Mouse (Mus musculus): ENCODE data around the gene Kdm4c. TPM values are rescaled to one million over a fixed set of nuclear protein-coding genes. Genes with fewer than 3 reads are reported as not detected.
A peak's percentile ranks its signal among the peaks of the same experiment; 100 is the strongest.
"Not testable (repeated sequence)": the region's sequence is repeated elsewhere in the genome, so short reads cannot be mapped to it uniquely, and the experiment has no call there.

Gene Kdm4c
- total RNA-seq (2021) = 10 to 100 TPM; 22.2 to 22.3 TPM
- long read RNA-seq, experiment 1, full-length matches to known transcripts = 5 of 11 reads
- long read RNA-seq, experiment 1, partial matches to known transcripts = 3 of 11 reads
- long read RNA-seq, experiment 1, other reads (novel, unspliced or antisense) = 3 of 11 reads
- long read RNA-seq, experiment 2, full-length matches to known transcripts = 5 of 13 reads
- long read RNA-seq, experiment 2, partial matches to known transcripts = 0 of 13 reads
- long read RNA-seq, experiment 2, other reads (novel, unspliced or antisense) = 8 of 13 reads

DNA sequence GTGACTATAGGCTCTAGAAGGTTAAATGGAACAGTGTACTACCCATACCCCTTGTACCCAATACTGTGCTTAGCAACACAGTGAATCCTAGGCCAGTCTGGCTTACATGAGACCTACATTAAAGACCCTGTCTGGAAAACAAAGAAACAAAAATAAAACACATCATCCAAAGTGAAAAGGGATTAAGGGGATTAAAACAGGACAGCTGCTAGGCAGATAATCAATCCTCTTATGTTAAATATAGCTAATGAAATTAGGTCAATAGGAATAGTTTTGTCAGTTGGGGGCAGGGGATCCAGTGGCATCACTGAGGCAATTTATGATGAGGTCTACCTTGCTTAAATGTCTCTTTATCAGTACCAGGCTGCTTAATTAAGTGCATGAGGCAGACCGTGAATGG lies at the start of gene Kdm4c:
Kdm4c (plus strand) TSS at position 322 of the 400 bp plus-strand sequence.
- no peak for DNase-seq (ENCODE audit: low spot score in 2 of 2)

DNA sequence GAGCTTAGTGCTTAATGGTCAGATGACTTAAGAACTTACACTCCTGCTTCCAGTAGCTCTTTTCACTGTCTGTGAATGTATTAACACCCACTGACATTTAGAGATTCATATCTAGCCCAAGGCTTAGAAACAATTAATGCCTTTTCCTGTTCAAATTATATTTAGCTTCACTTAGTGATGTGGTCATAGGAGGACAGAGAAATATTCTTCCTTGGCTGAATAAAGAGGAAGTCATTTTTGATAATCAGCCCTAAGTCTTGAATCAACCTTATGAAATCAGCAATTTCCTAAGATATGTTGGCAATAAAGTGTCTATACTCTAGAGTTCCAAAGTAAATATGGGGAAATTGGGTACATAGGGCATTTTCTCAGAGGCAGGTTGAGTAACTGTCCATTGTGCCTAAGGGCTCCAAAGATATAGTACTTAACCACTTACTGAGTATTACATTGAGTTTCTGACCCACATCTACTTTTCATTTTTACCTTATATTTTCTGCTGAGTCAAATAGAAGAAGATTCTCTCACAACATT lies 41.0 kb upstream of the Kdm4c start:
- no peak for DNase-seq (ENCODE audit: low spot score in 2 of 2)

DNA sequence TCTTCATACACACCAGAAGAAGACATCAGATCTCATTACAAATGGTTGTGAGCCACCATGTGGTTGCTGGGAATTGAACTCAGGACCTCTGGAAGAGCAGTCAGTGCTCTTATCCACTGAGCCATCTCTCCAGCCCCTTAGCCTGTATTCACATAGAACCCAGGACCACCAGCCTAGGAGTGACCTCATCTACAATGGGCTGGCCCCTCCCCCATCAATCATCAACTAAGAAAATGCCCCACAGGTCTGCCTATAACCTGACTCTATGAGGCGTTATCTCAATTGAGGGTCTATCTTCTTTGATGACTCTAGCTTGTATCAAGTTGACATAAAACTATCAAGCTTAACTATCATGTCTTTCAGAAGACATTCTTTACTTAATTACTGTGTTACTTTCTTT lies 20.5 kb upstream of the Kdm4c start:
- not testable (repeated sequence) for DNase-seq (ENCODE audit: low spot score in 2 of 2)

DNA sequence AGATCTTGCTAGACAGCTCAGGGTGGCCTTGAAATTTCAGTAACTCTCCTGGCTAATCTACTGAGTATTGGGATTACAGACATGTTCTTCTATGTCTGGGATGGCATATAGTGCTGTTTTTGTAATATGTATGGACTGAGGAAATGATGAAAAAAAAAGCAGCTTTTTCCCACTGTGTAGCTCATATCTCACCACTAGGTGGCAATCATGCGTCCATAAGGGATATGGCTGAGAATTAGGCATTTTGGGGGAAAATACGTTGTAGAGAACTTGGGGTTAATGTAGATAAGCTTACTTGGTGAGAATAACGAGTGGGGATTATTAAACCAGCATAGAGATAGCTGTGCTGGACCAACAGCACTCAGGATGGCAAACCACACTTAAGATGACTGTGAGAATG lies 19.9 kb upstream of the Kdm4c start:
- DNase-seq (ENCODE audit: low spot score in 2 of 2) = peak in 1 of 2 experiments; percentile 6

DNA sequence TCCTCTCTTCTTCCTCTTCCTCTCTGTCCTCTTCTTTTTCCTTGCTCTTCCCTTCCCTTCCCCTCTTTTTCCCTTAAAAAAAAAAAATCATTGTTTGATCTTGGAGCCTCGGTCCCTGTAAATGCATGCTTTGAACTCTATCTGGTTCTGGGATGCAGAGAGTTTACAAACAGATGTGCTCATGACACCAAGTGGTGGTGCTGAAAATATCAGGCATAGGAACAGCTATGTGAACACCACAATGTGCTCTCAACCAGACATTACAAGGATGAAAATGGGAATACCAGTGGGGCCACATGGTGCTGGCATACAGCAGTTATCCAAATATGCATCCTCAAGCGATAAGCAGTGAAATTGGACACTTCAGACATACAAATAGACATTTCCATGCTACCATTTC lies 18.1 kb upstream of the Kdm4c start:
- no peak for DNase-seq (ENCODE audit: low spot score in 2 of 2)

DNA sequence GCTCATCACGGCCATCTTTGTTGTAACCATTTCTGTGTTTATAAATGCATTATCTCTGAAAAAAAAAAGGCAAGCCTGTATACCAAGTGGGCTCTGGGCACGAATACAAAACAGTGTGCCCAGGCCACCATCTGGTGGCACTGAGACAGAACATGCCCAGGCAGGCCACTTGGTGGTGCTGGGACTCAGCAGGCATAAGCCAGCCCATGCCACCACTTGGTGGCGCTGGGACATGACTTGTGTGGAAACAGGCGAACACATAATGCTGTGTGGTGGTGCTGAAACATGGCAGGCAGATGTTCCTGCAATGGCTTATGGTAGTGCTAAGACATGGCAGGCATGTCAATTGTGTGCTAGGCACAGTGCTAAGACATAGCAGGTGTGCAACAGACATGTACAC lies 11.3 kb upstream of the Kdm4c start:
- no peak for DNase-seq (ENCODE audit: low spot score in 2 of 2)

DNA sequence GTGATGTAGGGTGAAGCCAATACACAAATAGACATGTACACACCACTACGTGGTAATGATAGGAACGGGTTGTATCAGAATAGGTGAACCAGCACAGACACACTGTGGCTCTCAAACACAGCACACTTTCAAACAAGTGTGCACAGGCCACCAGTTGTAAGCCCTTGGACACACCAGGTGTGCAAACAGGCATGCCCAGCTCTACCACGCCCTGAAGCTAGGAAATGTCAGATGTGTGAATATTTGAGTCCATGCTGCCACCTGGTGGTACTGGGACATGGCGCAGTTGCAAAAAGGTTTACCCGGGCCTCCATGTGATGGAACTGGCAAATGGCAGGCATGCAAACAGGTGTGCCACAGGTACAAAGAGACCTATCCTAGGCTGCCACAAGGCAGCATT lies 10.9 kb upstream of the Kdm4c start:
- peak; percentile 51 to 59 for DNase-seq (ENCODE audit: low spot score in 2 of 2)

DNA sequence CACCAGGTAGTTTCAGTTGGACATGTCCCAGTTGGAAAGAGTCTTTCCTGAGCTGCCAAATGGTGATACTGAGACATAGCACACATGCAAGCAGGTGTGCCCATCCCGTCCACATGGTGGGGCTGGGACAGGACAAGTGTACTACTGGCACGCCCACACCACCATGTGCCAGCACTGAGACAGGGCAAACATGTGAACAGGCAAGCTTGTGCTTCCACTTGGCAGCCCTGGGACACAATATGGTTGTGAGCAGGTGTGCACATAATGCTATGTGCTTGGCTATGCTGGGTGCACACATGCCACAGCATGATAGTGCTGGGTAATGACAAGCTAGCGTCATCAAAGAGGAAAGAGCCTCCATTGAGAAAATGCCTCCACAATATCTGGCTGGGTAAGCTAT lies 8.8 kb upstream of the Kdm4c start:
- DNase-seq (ENCODE audit: low spot score in 2 of 2) = no peak

DNA sequence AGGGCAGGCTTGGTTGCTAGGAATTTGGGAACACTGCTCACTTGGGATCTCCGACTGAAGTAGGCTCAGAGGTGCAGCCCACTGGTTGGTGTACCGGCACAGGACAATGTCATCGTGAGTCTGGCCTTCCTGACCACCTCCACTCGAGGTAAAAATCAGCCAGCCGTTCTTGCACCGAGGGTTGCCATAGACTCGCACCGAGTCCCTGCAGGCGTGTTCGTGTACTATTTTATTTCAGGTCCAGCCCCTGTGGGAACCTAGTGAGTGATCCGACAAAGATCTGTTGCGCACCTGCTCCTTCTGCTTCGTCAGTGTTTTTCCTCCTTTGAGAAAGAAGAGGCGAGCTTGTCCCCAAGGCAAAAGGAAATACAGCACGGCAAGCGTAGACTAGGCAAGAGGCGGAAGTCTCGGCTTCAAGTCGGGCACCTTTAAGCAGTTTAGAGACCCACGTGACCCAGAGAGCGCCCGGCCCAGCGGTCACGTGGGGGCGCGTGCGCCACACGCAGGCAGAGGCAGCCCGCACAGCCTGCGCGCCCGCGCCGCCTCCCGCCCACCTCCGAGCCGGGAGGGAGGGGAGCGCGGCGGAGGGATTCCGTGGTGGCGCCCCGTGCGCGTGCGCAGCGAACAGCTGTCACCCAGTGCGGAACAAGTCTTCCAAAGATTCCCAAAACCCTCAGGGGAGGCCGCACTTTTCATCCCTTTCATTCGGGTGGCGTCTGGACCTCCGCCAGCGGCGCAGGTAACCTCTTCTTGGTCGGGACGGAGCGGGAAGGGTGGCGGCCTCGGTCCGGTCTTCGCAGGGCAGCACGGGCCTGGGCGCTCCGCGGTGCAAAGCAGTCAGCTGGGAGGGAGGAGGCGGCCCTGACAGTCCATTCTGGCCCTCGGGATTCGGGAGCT lies 9.3 kb downstream of the Kdm4c start:
- DNase-seq (ENCODE audit: low spot score in 2 of 2) = peak; percentile 97 to 99

DNA sequence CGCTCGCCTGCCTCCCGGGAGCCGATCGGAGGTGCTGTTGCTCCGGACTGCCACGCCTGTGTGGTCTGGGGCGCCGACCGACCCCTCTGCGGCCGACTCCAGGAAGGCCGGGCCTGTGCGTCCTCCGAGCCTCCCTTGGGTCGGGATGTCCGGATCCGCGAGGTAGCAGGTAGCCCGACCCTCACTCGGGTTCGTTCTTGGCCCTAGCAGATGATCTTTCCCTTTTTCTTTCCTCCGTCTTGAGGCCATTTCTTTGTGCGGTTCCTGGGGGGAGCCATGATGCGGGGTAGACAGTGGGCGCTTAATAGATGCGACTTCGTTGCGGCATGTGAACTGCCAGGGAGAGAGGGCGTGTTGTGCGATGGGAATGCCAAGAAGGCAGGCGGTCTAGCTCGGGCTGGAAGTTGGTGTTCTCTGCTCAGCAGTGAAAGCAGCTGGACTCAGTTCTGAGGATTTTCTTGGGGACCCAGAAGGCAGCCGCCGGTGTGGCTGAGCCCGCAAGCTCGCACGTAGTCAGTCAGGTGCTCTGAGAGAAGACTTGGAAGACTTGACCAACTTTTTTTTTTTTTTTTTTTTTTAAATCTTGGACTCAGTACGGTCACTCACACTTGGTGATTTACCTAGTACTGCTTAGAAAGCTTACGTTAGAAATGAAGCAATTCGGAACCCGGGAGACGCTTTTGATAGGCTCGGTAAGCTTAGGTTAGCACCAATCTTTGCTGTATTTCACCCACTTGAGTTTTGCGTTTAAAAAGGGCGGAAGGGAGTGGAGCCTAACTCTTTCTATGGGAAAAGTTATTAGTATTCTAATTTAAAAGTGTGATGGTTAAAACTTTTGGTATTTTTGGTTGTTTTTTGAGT lies 10.2 kb downstream of the Kdm4c start:
- peak; percentile 49 to 55 for DNase-seq (ENCODE audit: low spot score in 2 of 2)

DNA sequence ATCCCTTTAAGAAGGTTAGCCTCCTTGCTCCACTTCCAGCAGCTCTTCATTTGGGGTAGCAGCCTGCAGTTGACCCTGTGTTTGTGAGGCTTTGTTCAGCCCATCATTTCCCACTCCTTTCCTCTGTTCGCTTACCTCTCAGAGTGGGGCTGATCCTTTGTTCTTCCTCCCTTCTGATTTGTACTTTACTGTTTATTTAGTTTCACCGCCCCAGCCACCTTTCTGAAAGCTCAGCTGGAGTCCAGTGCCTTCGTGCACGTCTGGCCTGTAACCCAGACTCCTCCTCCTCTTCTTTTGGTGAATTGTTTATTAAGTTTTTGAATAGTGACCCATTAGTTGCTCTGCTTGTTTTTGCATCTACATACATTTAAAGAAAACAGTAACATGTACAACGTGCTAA lies 15.6 kb downstream of the Kdm4c start:
- no peak for DNase-seq (ENCODE audit: low spot score in 2 of 2)

DNA sequence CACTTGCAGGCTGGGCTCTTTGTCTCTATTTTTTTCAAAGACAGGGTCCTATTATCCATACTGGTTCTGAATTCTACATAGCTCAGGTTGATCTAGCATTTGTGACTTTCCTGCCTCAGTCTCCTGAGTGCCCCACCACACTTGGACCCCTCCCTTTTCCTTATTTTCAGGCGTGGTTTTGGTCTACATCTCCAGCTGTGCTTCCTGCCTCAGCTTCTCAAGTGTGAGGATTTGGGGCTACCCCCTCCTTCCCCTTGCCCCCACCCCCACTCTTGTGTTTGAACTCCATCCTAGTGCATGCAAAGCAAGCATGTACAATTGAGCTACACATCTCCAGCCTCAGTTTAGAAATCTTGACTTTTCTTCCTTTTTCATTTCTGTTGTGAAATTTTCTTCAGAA lies 16.2 kb downstream of the Kdm4c start:
- DNase-seq (ENCODE audit: low spot score in 2 of 2) = no peak

DNA sequence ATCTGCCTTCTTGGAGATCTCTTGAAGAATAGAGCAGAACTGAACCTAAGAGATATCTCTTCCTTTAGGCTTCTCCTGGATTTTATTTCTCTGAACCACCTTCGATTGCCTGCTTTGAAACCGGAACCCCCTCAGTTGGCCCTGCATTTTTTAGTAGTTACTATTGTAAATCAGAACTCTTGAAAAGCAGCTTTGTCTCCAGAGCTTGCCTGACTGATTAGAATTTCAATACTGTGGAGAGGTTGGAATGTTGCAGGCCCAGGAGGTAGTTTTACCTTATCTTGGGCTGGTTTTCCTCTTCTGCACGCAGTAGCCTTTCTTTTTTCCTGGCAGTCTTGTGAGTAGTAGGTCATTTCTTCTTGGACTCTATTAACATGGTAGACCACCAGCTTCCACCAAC lies 17.0 kb downstream of the Kdm4c start:
- no peak for DNase-seq (ENCODE audit: low spot score in 2 of 2)

DNA sequence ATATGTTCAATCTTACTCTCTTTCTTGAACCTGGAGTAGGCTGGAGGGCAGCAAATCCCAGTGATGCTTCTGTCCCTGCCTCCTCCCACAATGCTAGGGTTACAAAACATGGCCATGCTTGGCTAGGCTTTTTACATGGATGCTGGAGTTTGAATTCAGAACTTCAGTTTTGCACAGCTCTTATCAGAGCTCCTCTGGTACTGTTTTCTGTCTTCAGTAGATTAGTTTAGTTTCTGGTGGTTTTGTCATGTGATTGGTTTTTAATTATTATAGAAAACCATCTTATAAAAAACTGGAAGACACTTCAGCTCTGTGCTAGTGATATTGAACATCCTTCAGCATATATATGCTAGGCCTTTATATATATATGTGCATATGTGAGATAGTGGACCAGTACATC lies 19.6 kb downstream of the Kdm4c start:
- DNase-seq (ENCODE audit: low spot score in 2 of 2) = no peak

DNA sequence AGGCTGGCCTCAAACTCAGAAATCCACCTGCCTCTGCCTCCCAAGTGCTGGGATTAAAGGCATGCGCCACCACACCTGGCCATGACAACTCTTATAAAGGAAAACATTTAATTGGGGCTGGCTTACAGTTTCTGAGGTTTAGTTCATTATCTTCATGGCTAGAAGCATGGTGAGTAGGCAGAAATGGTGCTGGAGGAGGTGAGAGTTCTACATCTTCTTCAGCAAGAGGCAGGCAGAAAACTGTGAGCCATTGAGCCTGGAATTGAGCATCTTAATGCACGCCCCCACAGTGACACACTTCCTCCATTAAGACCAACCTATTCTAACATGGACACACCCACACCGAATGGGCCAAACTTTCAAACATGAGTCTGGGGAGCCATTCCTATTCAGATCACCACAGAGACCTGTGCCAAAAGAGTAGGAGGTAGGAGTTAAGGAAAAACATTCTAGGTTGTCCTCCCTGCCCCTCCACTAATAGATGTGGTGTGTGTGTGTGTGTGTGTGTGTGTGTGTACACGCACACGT lies 22.2 kb downstream of the Kdm4c start:
- peak in 1 of 2 experiments; percentile 25 for DNase-seq (ENCODE audit: low spot score in 2 of 2)

DNA sequence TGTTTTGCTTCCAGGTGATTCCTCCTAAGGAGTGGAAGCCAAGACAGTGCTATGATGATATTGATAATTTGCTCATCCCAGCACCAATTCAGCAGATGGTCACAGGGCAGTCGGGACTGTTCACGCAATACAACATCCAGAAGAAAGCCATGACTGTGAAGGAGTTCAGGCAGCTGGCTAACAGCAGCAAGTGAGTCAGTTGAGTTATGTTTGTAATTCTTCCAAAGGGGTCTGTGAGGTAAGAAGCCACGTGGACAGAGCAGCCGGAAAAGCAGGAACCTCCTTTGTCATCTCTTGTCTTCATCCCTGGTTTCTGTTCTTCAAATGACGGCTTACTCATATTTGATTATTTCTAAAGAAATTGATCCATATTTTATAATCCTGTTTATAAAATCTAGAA lies 28.9 kb downstream of the Kdm4c start:
- DNase-seq (ENCODE audit: low spot score in 2 of 2) = no peak

DNA sequence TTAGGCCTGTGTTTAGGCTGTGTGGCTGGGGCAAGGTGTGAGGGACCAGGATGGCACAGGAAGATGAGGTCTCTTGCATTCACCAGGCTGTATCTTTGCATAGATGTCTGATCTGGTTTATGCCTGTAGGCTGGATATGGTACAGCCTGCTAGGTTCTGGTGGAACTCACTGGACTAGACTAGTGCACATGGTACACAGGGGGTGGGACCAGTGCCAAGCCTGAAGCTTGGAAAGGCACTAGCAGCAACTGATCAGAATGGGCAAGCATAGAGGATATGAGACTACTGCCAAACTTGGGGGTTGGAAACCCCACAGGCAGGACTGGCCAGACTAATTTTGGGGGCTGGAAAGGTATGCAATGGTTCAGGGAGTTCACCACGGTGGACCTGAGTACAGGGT lies 35.2 kb downstream of the Kdm4c start:
- DNase-seq (ENCODE audit: low spot score in 2 of 2) = no peak

DNA sequence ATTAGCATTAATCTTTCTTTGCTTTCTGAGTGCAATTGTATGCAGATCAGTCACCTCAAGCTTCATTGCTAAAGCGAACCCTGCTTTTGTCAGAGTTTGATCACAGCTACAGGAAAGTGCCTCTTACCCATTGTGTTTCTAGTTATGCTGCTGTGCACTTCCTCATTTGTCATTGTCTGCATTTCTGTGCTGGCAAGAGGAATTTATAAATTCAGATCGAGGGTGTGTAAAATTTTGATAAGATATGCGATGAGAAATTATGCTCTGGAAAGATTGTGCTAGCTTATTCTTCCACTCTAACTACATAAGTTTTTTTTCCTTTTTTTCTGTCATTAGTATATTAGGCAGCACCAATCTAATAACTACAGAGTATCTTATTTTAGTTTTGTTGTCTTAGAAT lies 37.9 kb downstream of the Kdm4c start:
- no peak for DNase-seq (ENCODE audit: low spot score in 2 of 2)

DNA sequence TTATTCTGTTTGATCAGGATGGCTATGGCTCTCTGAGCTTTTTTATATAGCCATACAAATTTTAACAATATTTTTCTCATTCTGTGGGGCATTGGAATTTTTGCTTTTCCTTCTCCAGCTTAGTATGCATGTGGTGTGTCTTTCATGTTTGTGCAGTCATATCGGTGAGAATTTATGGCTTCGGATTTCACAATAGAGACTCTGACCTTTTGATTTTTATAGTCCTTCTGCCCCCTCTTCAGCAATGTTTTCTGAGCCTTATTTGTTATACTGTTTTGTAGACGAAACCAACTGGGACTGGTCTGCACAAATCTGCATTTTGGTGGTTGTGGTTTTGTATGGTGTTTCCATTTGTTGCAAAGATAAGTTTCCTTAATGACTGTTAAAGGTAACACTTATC lies 45.6 kb downstream of the Kdm4c start:
- DNase-seq (ENCODE audit: low spot score in 2 of 2) = no peak

DNA sequence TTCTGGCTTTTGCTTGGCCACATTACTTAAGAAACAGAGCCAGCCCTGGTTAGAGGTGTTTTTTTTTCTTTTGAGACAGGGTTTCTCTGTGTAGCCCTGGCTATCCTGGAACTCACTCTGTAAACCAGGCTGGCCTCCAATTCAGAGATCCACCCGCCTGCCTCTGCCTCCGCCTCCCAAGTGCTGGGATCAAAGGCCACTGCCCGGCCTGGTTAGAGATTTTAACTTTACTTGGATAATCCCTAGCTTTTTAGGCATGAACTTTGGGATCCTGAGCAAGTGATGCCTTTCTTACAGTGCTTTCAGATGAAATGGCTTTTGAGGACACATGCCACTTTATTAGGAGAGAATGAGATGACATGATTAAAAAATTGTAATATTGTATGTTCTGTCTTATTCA lies 52.4 kb downstream of the Kdm4c start:
- no peak for DNase-seq (ENCODE audit: low spot score in 2 of 2)
